Mouse (Mus musculus): ENCODE measurements around the gene Lin28a. TPM values are rescaled to one million over a fixed set of nuclear protein-coding genes. Genes with fewer than 3 reads are reported as not detected.

Gene Lin28a
- total and polyA plus RNA-seq, 3 experiments = not detected

- Histone ChIP-seq H3K79me2 (replicated peaks; ENCODE audit: control insufficient read depth, insufficient read depth, low read length) (no peaks in the 10 kb centered on the region), H3K27ac (no peak overlapping the region), H3K4me1 (ENCODE audit: control insufficient read depth, insufficient read depth, low read length) (no peaks in the 10 kb centered on the region), H3K27me3 (ENCODE audit: control insufficient read depth, insufficient read depth, low read length) (peaks cover 11% of the 10 kb centered on the region), H3K36me3 (ENCODE audit: control insufficient read depth, insufficient read depth, low read length) (no peaks in the 10 kb centered on the region), H3K9ac (ENCODE audit: low read depth, low read length) (no peak overlapping the region), H3K4me3 (no peak overlapping the region)
- TF ChIP-seq POLR2A (IDR thresholded peaks at IDR 0.05; ENCODE audit: insufficient read depth, low read depth, low read length) = no peak
- no peak for TF ChIP-seq EP300 (IDR thresholded peaks at IDR 0.05; ENCODE audit: insufficient read depth, low read depth, low read length)
- TF ChIP-seq CTCF (IDR thresholded peaks at IDR 0.05) = no peak
- no peak for DNase-seq
- WGBS = 5% methylated on average over 21 of the region's 21 CpGs
- intact Hi-C loops (cut with DNase I) = no loop called here
Observed at GRCm38 (mm10) chr4:134017201-134017865, 1.3 kb downstream of the Lin28a start.

DNA sequence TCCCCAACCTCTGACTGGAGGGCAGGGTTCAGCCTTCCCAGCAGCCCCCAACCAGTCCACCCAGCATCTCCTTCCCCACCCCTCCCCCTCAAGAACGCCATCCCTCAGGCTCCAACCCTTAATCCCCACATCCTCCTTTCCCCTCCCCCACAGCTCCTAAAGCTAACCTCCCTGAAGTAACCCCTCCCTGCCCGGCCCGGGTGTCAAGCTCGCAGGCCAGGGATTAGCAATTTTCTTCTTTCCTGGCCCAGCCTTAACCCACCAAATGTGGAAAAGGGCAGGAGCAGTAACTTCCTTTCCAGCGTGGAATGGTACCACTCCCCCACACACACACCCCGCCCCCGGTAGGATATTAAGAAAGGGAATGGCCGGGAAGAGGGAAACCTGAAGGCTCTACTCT is 1.9 kb downstream of the Lin28a start:
- TF ChIP-seq POLR2A (IDR thresholded peaks at IDR 0.05; ENCODE audit: insufficient read depth, low read depth, low read length) = no peak
- no peak for TF ChIP-seq CTCF (IDR thresholded peaks at IDR 0.05)
- TF ChIP-seq EP300 (IDR thresholded peaks at IDR 0.05; ENCODE audit: insufficient read depth, low read depth, low read length) = no peak
- 6% methylated on average over 8 of the region's 8 CpGs for WGBS
- H3K27me3 ChIP-seq (ENCODE audit: control insufficient read depth, insufficient read depth, low read length) = peaks cover 11% of the 10 kb centered on the region
- no peaks in the 10 kb centered on the region for H3K36me3 ChIP-seq (ENCODE audit: control insufficient read depth, insufficient read depth, low read length)
- no peak for DNase-seq
- H3K4me3 ChIP-seq = no peak overlapping the region
- intact Hi-C loops (cut with DNase I) = no loop called here
- H3K27ac ChIP-seq = no peak overlapping the region
- H3K4me1 ChIP-seq (ENCODE audit: control insufficient read depth, insufficient read depth, low read length) = no peaks in the 10 kb centered on the region
- no peak overlapping the region for H3K9ac ChIP-seq (ENCODE audit: low read depth, low read length)
- no peaks in the 10 kb centered on the region for H3K79me2 ChIP-seq (replicated peaks; ENCODE audit: control insufficient read depth, insufficient read depth, low read length)

DNA sequence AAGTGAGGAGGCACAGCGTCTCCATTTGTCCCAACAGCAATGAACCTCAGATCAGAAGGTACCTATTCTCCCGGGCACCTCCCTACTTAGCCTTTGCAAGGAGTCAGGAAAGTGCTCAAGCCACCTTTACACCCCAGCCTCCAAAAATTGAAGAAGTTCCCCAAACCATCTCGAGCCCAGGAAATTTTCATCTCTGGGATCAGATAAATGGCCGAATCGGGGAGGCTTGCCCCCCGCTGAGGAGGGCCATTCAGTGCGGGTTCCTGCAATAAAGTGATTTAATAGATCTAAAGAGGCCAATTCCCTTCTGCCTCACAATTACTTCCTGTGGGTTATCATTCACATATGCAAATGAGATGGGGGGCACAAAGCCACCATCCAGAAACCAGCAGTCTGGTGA is 2.4 kb downstream of the Lin28a start:
- Histone ChIP-seq H3K36me3 (ENCODE audit: control insufficient read depth, insufficient read depth, low read length) (no peaks in the 10 kb centered on the region), H3K27ac (no peak overlapping the region), H3K9ac (ENCODE audit: low read depth, low read length) (no peak overlapping the region), H3K27me3 (ENCODE audit: control insufficient read depth, insufficient read depth, low read length) (peaks cover 11% of the 10 kb centered on the region), H3K79me2 (replicated peaks; ENCODE audit: control insufficient read depth, insufficient read depth, low read length) (no peaks in the 10 kb centered on the region), H3K4me3 (no peak overlapping the region), H3K4me1 (ENCODE audit: control insufficient read depth, insufficient read depth, low read length) (no peaks in the 10 kb centered on the region)
- intact Hi-C loops (cut with DNase I) = no loop called here
- 19% methylated on average over 7 of the region's 7 CpGs for WGBS
- no peak for DNase-seq
- TF ChIP-seq CTCF (IDR thresholded peaks at IDR 0.05) = no peak
- no peak for TF ChIP-seq POLR2A (IDR thresholded peaks at IDR 0.05; ENCODE audit: insufficient read depth, low read depth, low read length)
- no peak for TF ChIP-seq EP300 (IDR thresholded peaks at IDR 0.05; ENCODE audit: insufficient read depth, low read depth, low read length)

GRCm38 (mm10) chr4:134012858-134013528 is 5.6 kb downstream of the Lin28a start:
- Histone ChIP-seq H3K79me2 (replicated peaks; ENCODE audit: control insufficient read depth, insufficient read depth, low read length) (no peaks in the 10 kb centered on the region), H3K4me1 (ENCODE audit: control insufficient read depth, insufficient read depth, low read length) (no peaks in the 10 kb centered on the region), H3K27me3 (ENCODE audit: control insufficient read depth, insufficient read depth, low read length) (peaks cover 5% of the 10 kb centered on the region), H3K36me3 (ENCODE audit: control insufficient read depth, insufficient read depth, low read length) (no peaks in the 10 kb centered on the region), H3K9ac (ENCODE audit: low read depth, low read length) (no peak overlapping the region), H3K27ac (no peak overlapping the region), H3K4me3 (no peak overlapping the region)
- peak in 1 of 2 experiments; percentile 26 for DNase-seq
- WGBS = 40% methylated on average over 12 of the region's 12 CpGs
- peak; percentile 47 for TF ChIP-seq CTCF (IDR thresholded peaks at IDR 0.05)
- no peak for TF ChIP-seq POLR2A (IDR thresholded peaks at IDR 0.05; ENCODE audit: insufficient read depth, low read depth, low read length)
- intact Hi-C loops (cut with DNase I) = no loop called here

DNA sequence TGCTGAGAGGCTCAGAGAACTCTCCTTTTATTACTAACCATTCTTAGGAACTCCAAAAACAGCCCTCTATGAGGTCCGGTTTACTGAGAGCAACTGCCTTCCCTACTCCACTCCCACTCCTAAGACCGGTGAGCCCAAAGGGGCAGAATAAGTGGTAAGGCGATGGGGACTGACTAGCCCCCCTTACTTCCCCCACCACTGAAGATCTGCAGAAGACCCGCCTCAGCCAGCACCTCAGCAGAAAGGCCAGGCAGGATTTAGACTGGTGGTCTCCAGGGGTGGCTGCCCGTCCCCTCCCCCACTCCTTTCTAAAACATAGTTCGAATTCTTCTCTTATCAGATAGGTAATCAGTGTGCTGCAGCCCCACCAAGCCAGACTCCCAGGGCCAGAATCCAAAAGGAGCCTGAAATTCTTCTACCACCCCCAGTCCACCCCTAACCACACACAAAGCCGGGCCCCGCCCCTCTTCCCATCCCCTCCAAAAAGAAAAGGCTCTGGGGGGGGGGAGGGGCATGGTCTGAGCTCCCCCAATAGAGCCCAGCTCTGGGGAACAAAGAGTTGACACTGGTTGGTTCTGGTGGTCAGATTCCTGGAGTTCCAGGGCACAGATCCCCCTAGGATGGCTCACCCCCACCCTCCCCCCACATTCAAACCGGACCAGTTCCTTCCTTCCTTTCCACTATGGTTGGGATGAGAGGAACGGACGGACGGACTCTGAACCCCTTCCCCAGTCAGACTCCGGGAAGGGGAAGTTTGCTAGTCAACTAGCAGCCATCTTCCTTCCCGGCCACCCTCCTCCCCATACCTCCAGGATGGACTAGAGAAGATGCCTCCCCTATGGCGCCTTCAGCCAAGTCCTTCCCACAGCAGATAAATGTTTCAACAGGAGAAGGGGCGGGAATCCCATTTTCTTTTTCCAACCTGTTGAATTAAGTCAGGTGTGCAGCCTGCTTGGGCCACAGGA is 6.9 kb downstream of the Lin28a start:
- Histone ChIP-seq H3K27ac (no peak overlapping the region), H3K36me3 (ENCODE audit: control insufficient read depth, insufficient read depth, low read length) (no peaks in the 10 kb centered on the region), H3K4me3 (no peak overlapping the region), H3K27me3 (ENCODE audit: control insufficient read depth, insufficient read depth, low read length) (peaks cover 2% of the 10 kb centered on the region; the same call in 1 of the 2 replicates), H3K79me2 (replicated peaks; ENCODE audit: control insufficient read depth, insufficient read depth, low read length) (no peaks in the 10 kb centered on the region), H3K9ac (ENCODE audit: low read depth, low read length) (no peak overlapping the region), H3K4me1 (ENCODE audit: control insufficient read depth, insufficient read depth, low read length) (no peaks in the 10 kb centered on the region)
- intact Hi-C loops (cut with DNase I) = no loop called here
- no peak for TF ChIP-seq CTCF (IDR thresholded peaks at IDR 0.05)
- no peak for TF ChIP-seq EP300 (IDR thresholded peaks at IDR 0.05; ENCODE audit: insufficient read depth, low read depth, low read length)
- TF ChIP-seq POLR2A (IDR thresholded peaks at IDR 0.05; ENCODE audit: insufficient read depth, low read depth, low read length) = no peak
- WGBS = 20% methylated on average over 16 of the region's 16 CpGs
- no peak for DNase-seq
